Mouse (Mus musculus) colon, adult 2 months (tissue): ENCODE measurements around the gene Olfr1265. TPM values are rescaled to one million over a fixed set of nuclear protein-coding genes. Genes with fewer than 3 reads are reported as not detected.

Source experiments
- polyA plus RNA-seq: library from polyadenylated mRNA; depleted of rRNA; stranded (reverse); fragments of >200 nt; gene quantifications from 2 replicates; pipeline ENCODE4 v1.2.3, GENCODE M21; 2012; rRNA removed

Olfr1265 gene
- not detected in 2 replicates for polyA plus RNA-seq

GRCm38 (mm10) chr2:90035037-90035436 lies at the start of gene Olfr1265:
Gene Olfr1265 (plus strand): TSS chr2:90035337.

GRCm38 (mm10) chr2:89990921-89991320 lies 44.2 kb upstream of the Olfr1265 start, which contains the start of gene Olfr1261:
Gene Olfr1261 (plus strand): TSS chr2:89991221.

GRCm38 (mm10) chr2:89999845-90000244 lies 35.3 kb upstream of the Olfr1265 start, which contains the start of gene Olfr1262:
Gene Olfr1262 (plus strand): TSS chr2:90000145.

GRCm38 (mm10) chr2:90011831-90012230 lies 23.3 kb upstream of the Olfr1265 start, which contains the start of gene Olfr1263:
Gene Olfr1263 (plus strand): TSS chr2:90012131.

GRCm38 (mm10) chr2:90025477-90025876 lies 9.7 kb upstream of the Olfr1265 start, which contains the start of gene Olfr1264:
Gene Olfr1264 (minus strand): TSS chr2:90025577.

GRCm38 (mm10) chr2:90063494-90063893 lies 28.4 kb downstream of the Olfr1265 start, which contains the start of gene Olfr140:
Gene Olfr140 (minus strand): TSS chr2:90063594.

Other genes starting within 250 kb of the Olfr1265 start
- not detected in 2 replicates for gene Olfr1254, start 241.7 kb upstream of the Olfr1265 start, polyA plus RNA-seq
- gene Olfr1255, start 223.3 kb upstream of the Olfr1265 start, polyA plus RNA-seq: not detected in 2 replicates
- not detected in 2 replicates for gene Olfr1256, start 193.8 kb upstream of the Olfr1265 start, polyA plus RNA-seq
- gene Olfr48, start 187.1 kb upstream of the Olfr1265 start, polyA plus RNA-seq: not detected in 2 replicates
- gene Olfr1257, start 156.9 kb upstream of the Olfr1265 start, polyA plus RNA-seq: not detected in 2 replicates
- gene Olfr1258, start 108.0 kb upstream of the Olfr1265 start, polyA plus RNA-seq: not detected in 2 replicates
- gene Olfr1259, start 86.7 kb upstream of the Olfr1265 start, polyA plus RNA-seq: not detected in 2 replicates
- not detected in 2 replicates for gene Olfr1260, start 61.0 kb upstream of the Olfr1265 start, polyA plus RNA-seq
- not detected in 2 replicates for gene Olfr1261, start 44.1 kb upstream of the Olfr1265 start, polyA plus RNA-seq
- not detected in 2 replicates for gene Olfr1262, start 35.2 kb upstream of the Olfr1265 start, polyA plus RNA-seq
- gene Olfr1263, start 23.2 kb upstream of the Olfr1265 start, polyA plus RNA-seq: not detected in 2 replicates
- not detected in 2 replicates for gene Olfr1264, start 9.8 kb upstream of the Olfr1265 start, polyA plus RNA-seq
- not detected in 2 replicates for gene Olfr140, start 28.3 kb downstream of the Olfr1265 start, polyA plus RNA-seq
- not detected in 2 replicates for gene Olfr1269, start 86.1 kb downstream of the Olfr1265 start, polyA plus RNA-seq
- not detected in 2 replicates for gene Olfr32, start 107.0 kb downstream of the Olfr1265 start, polyA plus RNA-seq
- gene Olfr1270, start 117.8 kb downstream of the Olfr1265 start, polyA plus RNA-seq: not detected in 2 replicates
- gene Olfr1506, start 189.2 kb downstream of the Olfr1265 start, polyA plus RNA-seq: not detected in 2 replicates
- gene Olfr142, start 222.3 kb downstream of the Olfr1265 start, polyA plus RNA-seq: not detected in 2 replicates
- not detected in 2 replicates for gene Olfr1271, start 235.7 kb downstream of the Olfr1265 start, polyA plus RNA-seq